Mouse (Mus musculus): ENCODE data around the gene Gm49320. TPM values are rescaled to one million over a fixed set of nuclear protein-coding genes. Genes with fewer than 3 reads are reported as not detected.
"Not testable (repeated sequence)": the region's sequence is repeated elsewhere in the genome, so short reads cannot be mapped to it uniquely, and the experiment has no call there.

Gene Gm49320
- polyA plus RNA-seq, 1 experiment from 2014 or later = not detected

- H3K36me3 ChIP-seq = peaks cover 42% of the 10 kb centered on the region
- peak; percentile 23; the same call in 1 of the 2 replicates for ATAC-seq (ENCODE audit: insufficient number of reproducible peaks, low FRiP score)
Measured at GRCm38 (mm10) chr8:4250306-4250970, 11.8 kb downstream of the Gm49320 start.

GRCm38 (mm10) chr8:4252116-4252760 lies 13.6 kb downstream of the Gm49320 start:
- Histone ChIP-seq H3K9ac (peak overlapping the region; percentile 91), H3K27ac (ENCODE audit: poor library complexity, severe bottlenecking) (no peak overlapping the region), H3K9me3 (replicated peaks) (no peaks in the 10 kb centered on the region), H3K4me3 (peak overlapping the region; percentile 95), H3K4me2 (peak overlapping the region; percentile 87), H3K27me3 (replicated peaks) (no peaks in the 10 kb centered on the region), H3K4me1 (replicated peaks) (peaks cover 45% of the 10 kb centered on the region), H3K36me3 (peaks cover 39% of the 10 kb centered on the region)
- ATAC-seq (ENCODE audit: insufficient number of reproducible peaks, low FRiP score) = no peak
- WGBS = 41% methylated on average over 8 of the region's 8 CpGs

More at GRCm38 (mm10) chr8:4250306-4250970, 11.8 kb downstream of the Gm49320 start:
- Histone ChIP-seq H3K4me3 (no peak overlapping the region), H3K27me3 (replicated peaks) (no peaks in the 10 kb centered on the region), H3K27ac (ENCODE audit: poor library complexity, severe bottlenecking) (no peak overlapping the region), H3K9me3 (replicated peaks) (no peaks in the 10 kb centered on the region), H3K4me1 (replicated peaks) (peaks cover 39% of the 10 kb centered on the region), H3K4me2 (0 out of 2 replicates have a peak overlapping the region, but pooled peaks have one; percentile 4), H3K9ac (0 out of 2 replicates have a peak overlapping the region, but pooled peaks have one; percentile 47)
- 31% methylated on average over 26 of the region's 26 CpGs for WGBS

- Histone ChIP-seq H3K27me3 (replicated peaks) (no peaks in the 10 kb centered on the region), H3K4me3 (peak within 1 kb of the TSS; percentile 95), H3K4me1 (replicated peaks) (peaks cover 52% of the 10 kb centered on the region), H3K36me3 (peaks cover 34% of the 10 kb centered on the region), H3K9ac (peak within 1 kb of the TSS; percentile 91), H3K27ac (ENCODE audit: poor library complexity, severe bottlenecking) (peak within 1 kb of the TSS; percentile 84), H3K4me2 (peak within 1 kb of the TSS; percentile 87), H3K9me3 (replicated peaks) (no peaks in the 10 kb centered on the region)
- WGBS = under 1% methylated on average over 69 of the region's 69 CpGs
- peak; percentile 91 for ATAC-seq (ENCODE audit: insufficient number of reproducible peaks, low FRiP score)
Measured at GRCm38 (mm10) chr8:4252934-4253841, 14.5 kb downstream of the Gm49320 start, which contains the start of gene Snapc2. Gene Snapc2 (plus strand): TSS chr8:4253080.

- no peak overlapping the region for H3K27ac ChIP-seq (ENCODE audit: poor library complexity, severe bottlenecking)
Measured at GRCm38 (mm10) chr8:4254001-4254400, 15.3 kb downstream of the Gm49320 start.

GRCm38 (mm10) chr8:4255471-4255870 lies 16.8 kb downstream of the Gm49320 start:
- not testable (repeated sequence) for H3K4me2 ChIP-seq; H3K27ac ChIP-seq (ENCODE audit: poor library complexity, severe bottlenecking); H3K9me3 ChIP-seq (replicated peaks); ATAC-seq (ENCODE audit: insufficient number of reproducible peaks, low FRiP score); H3K9ac ChIP-seq; H3K27me3 ChIP-seq (replicated peaks); H3K4me3 ChIP-seq
- WGBS = 85% methylated on average over 7 of the region's 7 CpGs
- Histone ChIP-seq H3K4me1 (replicated peaks) (peaks cover 41% of the 10 kb centered on the region), H3K36me3 (peaks cover 41% of the 10 kb centered on the region)

More at GRCm38 (mm10) chr8:4254001-4254400, 15.3 kb downstream of the Gm49320 start:
- no peak overlapping the region for H3K9ac ChIP-seq
- no peaks in the 10 kb centered on the region for H3K27me3 ChIP-seq (replicated peaks)
- H3K36me3 ChIP-seq = peaks cover 31% of the 10 kb centered on the region
- peak overlapping the region; percentile 95 for H3K4me3 ChIP-seq
- H3K4me1 ChIP-seq (replicated peaks) = peaks cover 46% of the 10 kb centered on the region
- no peak for ATAC-seq (ENCODE audit: insufficient number of reproducible peaks, low FRiP score)
- peak overlapping the region; percentile 87 for H3K4me2 ChIP-seq
- no peaks in the 10 kb centered on the region for H3K9me3 ChIP-seq (replicated peaks)
- WGBS = 70% methylated on average over 6 of the region's 6 CpGs

GRCm38 (mm10) chr8:4256911-4257310 lies 18.2 kb downstream of the Gm49320 start:
- H3K36me3 ChIP-seq = peaks cover 55% of the 10 kb centered on the region
- 58% methylated on average over 4 of the region's 4 CpGs for WGBS
- ATAC-seq (ENCODE audit: insufficient number of reproducible peaks, low FRiP score) = no peak
- no peak overlapping the region for H3K4me2 ChIP-seq
- no peaks in the 10 kb centered on the region for H3K9me3 ChIP-seq (replicated peaks)
- H3K27me3 ChIP-seq (replicated peaks) = no peaks in the 10 kb centered on the region
- H3K4me3 ChIP-seq = no peak overlapping the region
- H3K27ac ChIP-seq (ENCODE audit: poor library complexity, severe bottlenecking) = no peak overlapping the region
- peaks cover 37% of the 10 kb centered on the region for H3K4me1 ChIP-seq (replicated peaks)
- peak overlapping the region; percentile 31; the same call in 1 of the 2 replicates for H3K9ac ChIP-seq

- Histone ChIP-seq H3K4me1 (replicated peaks) (peaks cover 36% of the 10 kb centered on the region), H3K9me3 (replicated peaks) (no peaks in the 10 kb centered on the region), H3K4me2 (peak overlapping the region; percentile 92; the same call in 1 of the 2 replicates), H3K9ac (peak overlapping the region; percentile 31; the same call in 1 of the 2 replicates), H3K4me3 (0 out of 2 replicates have a peak overlapping the region, but pooled peaks have one; percentile 74), H3K27me3 (replicated peaks) (no peaks in the 10 kb centered on the region), H3K27ac (ENCODE audit: poor library complexity, severe bottlenecking) (no peak overlapping the region), H3K36me3 (peaks cover 59% of the 10 kb centered on the region)
- WGBS = 88% methylated on average over 4 of the region's 4 CpGs
- no peak for ATAC-seq (ENCODE audit: insufficient number of reproducible peaks, low FRiP score)
Measured at GRCm38 (mm10) chr8:4257350-4257749, 18.7 kb downstream of the Gm49320 start.

GRCm38 (mm10) chr8:4258233-4258632 lies 19.6 kb downstream of the Gm49320 start:
- no peaks in the 10 kb centered on the region for H3K9me3 ChIP-seq (replicated peaks)
- H3K4me3 ChIP-seq = peak overlapping the region; percentile 74
- 2% methylated on average over 35 of the region's 35 CpGs for WGBS
- peak overlapping the region; percentile 92 for H3K4me2 ChIP-seq
- H3K9ac ChIP-seq = peak overlapping the region; percentile 83
- peaks cover 68% of the 10 kb centered on the region for H3K36me3 ChIP-seq
- peak overlapping the region; percentile 37 for H3K27ac ChIP-seq (ENCODE audit: poor library complexity, severe bottlenecking)
- H3K4me1 ChIP-seq (replicated peaks) = peaks cover 33% of the 10 kb centered on the region
- no peaks in the 10 kb centered on the region for H3K27me3 ChIP-seq (replicated peaks)
- ATAC-seq (ENCODE audit: insufficient number of reproducible peaks, low FRiP score) = peak; percentile 54

DNA sequence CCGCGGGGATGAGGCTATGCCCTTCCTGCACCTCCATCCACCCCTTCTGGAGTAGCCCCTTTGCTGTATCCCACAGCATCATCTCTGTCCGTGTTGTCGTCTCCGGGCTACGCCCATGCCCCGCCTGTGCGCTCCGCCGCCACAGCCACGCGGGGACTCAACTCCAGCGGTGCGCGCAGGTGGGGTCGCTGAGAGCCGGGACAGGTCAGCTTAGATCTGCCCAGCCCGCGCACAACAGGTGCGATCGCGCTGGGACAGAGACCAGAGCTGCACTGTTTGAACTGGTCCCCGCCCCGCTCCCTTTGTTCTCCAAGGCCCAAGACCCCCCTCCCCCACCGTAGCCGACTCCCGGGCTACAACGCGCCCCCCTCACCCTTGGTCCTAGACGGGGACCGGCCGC lies 20.0 kb downstream of the Gm49320 start:
- Histone ChIP-seq H3K9ac (peak overlapping the region; percentile 83), H3K36me3 (peaks cover 72% of the 10 kb centered on the region), H3K4me1 (replicated peaks) (peaks cover 31% of the 10 kb centered on the region), H3K9me3 (replicated peaks) (no peaks in the 10 kb centered on the region), H3K4me3 (peak overlapping the region; percentile 74), H3K4me2 (peak overlapping the region; percentile 92), H3K27me3 (replicated peaks) (no peaks in the 10 kb centered on the region), H3K27ac (ENCODE audit: poor library complexity, severe bottlenecking) (peak overlapping the region; percentile 37)
- under 1% methylated on average over 30 of the region's 32 CpGs for WGBS
- peak; percentile 74 for ATAC-seq (ENCODE audit: insufficient number of reproducible peaks, low FRiP score)

GRCm38 (mm10) chr8:4259125-4259804 lies 20.6 kb downstream of the Gm49320 start, which contains the start of gene Ctxn1:
Gene Ctxn1 (minus strand): TSS chr8:4259274.
- Histone ChIP-seq H3K36me3 (peaks cover 78% of the 10 kb centered on the region), H3K27me3 (replicated peaks) (no peaks in the 10 kb centered on the region), H3K4me1 (replicated peaks) (peaks cover 26% of the 10 kb centered on the region), H3K27ac (ENCODE audit: poor library complexity, severe bottlenecking) (peak within 1 kb of the TSS; percentile 52), H3K4me3 (peak within 1 kb of the TSS; percentile 74), H3K9me3 (replicated peaks) (no peaks in the 10 kb centered on the region), H3K4me2 (peak within 1 kb of the TSS; percentile 92), H3K9ac (peak within 1 kb of the TSS; percentile 83)
- ATAC-seq (ENCODE audit: insufficient number of reproducible peaks, low FRiP score) = peak; percentile 95
- WGBS = 7% methylated on average over 29 of the region's 33 CpGs
